Comparison of ENCODE assay signal across 20 mouse cellular contexts in the genomic region with DNA sequence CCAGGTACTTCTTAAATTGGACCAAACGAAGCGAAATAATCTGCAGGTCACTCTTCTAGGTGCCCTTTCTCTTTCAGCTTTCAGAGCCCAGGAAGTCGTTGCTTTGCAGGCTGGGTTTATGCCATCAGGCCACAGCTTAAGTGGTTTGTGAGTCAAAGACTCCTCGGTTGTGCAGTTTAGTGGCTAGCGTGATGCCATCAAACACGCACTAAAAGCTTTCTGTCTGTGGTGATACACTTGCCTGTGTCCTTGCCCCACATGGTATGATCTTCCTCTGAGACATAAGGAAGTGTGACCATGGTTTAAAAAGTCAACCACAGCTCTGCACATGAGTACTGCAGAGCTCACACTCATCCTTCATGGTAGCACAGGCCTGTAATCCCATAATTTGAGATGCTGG.
"Had no signal": no experiment of that assay in that cellular context is flagged by ENCODE, and none has a peak within 500 bp of the region (broad histone marks: within the 10 kb centered on the region; RNA-seq: fewer than 3 reads in every experiment).

No protein-coding gene starts in this region.

- H3K27me3 ChIP-seq: liver, embryonic 12.5 days; megakaryocyte, embryonic 14.5 days; midbrain, embryonic 15.5 days; neural tube, embryonic 13.5 days; neural tube, embryonic 15.5 days; stomach, embryonic 15.5 days had no signal

- H3K27ac ChIP-seq: liver, embryonic 12.5 days; liver, embryonic 14.5 days; macrophage; midbrain, embryonic 15.5 days; neural tube, embryonic 13.5 days; neural tube, embryonic 15.5 days; stomach, embryonic 15.5 days; stomach, postnatal 0 days had no signal

- H3K9me3 ChIP-seq: liver, embryonic 12.5 days; megakaryocyte, embryonic 14.5 days; midbrain, embryonic 15.5 days; neural tube, embryonic 13.5 days; neural tube, embryonic 15.5 days; stomach, embryonic 15.5 days had no signal

- H3K4me3 ChIP-seq: liver, embryonic 12.5 days; megakaryocyte, embryonic 14.5 days; midbrain, embryonic 15.5 days; neural tube, embryonic 13.5 days; neural tube, embryonic 15.5 days; stomach, embryonic 15.5 days had no signal

- H3K36me3 ChIP-seq: liver, embryonic 12.5 days; midbrain, embryonic 15.5 days; neural tube, embryonic 13.5 days; neural tube, embryonic 15.5 days; stomach, embryonic 15.5 days had no signal

- H3K4me2 ChIP-seq: liver, embryonic 12.5 days; lung, embryonic 14.5 days; midbrain, embryonic 11.5 days; midbrain, embryonic 15.5 days; neural tube, embryonic 13.5 days; neural tube, embryonic 15.5 days; stomach, embryonic 15.5 days had no signal

- ATAC-seq: liver, embryonic 12.5 days; midbrain, embryonic 15.5 days had no signal

- H3K9ac ChIP-seq: liver, embryonic 12.5 days; liver, embryonic 14.5 days; lung, embryonic 14.5 days; midbrain, embryonic 15.5 days; neural tube, embryonic 13.5 days; stomach, embryonic 15.5 days had no signal

- DNase-seq: lung, adult 18-20 months; lung, embryonic 14.5 days; lung, postnatal 10 days; lung, postnatal 36 days; retina, postnatal 1 day; right cerebral cortex, adult 18-20 months; right cerebral cortex, postnatal 25 days; thymus, adult 2 months; thymus, postnatal 25 days; thymus, postnatal 4 days had no signal
